Mouse (Mus musculus) thymus, adult 2 months (tissue): Measurements from ENCODE around the gene Ppp4r2.

Experiments
- CTCF ChIP-seq: fragments of 200-500 bp; IDR thresholded peaks from 2 replicates; pipeline ENCODE4 v1.5.1; 2012; ENCODE audit warnings: mild to moderate bottlenecking, control low read depth, low read length, moderate library complexity, borderline replicate concordance; ENCODE audit not compliant: control insufficient read depth, poor library complexity, insufficient read depth; ENCODE audit errors: extremely low read depth
- POLR2A ChIP-seq: fragments of 200-500 bp; IDR thresholded peaks from 2 replicates; pipeline ENCODE4 v1.6.1; 2012; ENCODE audit warnings: mild to moderate bottlenecking, low read length, control low read depth, moderate library complexity; ENCODE audit not compliant: control insufficient read depth, poor library complexity, insufficient read depth; ENCODE audit errors: extremely low read depth

GRCm38 (mm10) chr6:100792973-100793769 is 40.3 kb upstream of the Ppp4r2 start:
- no peak for TF ChIP-seq CTCF
- TF ChIP-seq POLR2A, result no peak
